Mouse (Mus musculus) ES-E14 (cell line): ENCODE results near the gene Apc2.

Experiments
- CHD2 ChIP-seq: IDR thresholded peaks from 2 replicates; pipeline ENCODE4 v1.6.1; 2014; ENCODE audit warnings: mild to moderate bottlenecking, low read depth, low read length, inconsistent platforms
- MAFK ChIP-seq: IDR thresholded peaks from 2 replicates; pipeline ENCODE4 v1.6.1; 2014; ENCODE audit warnings: mild to moderate bottlenecking, low read depth, low read length, inconsistent platforms; ENCODE audit not compliant: insufficient read depth
- ZNF384 ChIP-seq: IDR thresholded peaks from 2 replicates; pipeline ENCODE4 v1.6.1; 2012; ENCODE audit warnings: low read depth, low read length, inconsistent platforms

DNA sequence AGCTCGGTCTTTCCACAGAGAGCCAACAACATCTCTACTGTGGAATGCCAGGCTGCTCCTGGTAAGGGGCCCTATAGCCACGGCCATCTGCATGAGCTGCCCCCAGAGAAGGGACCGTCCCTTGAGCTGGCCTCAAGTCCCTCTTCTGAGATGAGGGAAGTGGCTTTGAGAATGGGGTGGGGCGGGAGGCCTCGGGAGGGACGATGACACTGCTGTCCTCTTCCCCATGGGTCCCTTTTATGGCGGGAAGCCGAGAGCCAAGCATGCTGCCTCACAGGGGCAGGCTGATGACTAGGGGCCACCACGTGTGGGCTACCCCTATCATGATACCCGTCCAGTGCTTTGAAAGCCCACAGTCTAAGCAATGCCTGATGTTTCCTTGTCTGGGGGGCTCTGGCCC is 21.2 kb downstream of the Apc2 start:
- TF ChIP-seq ZNF384 (no peak), CHD2 (no peak), MAFK (no peak)
